Mouse (Mus musculus) inflammation-experienced regulatory T-cells, adult 16 weeks (primary cell): ENCODE data around the gene Gm37419. TPM values are rescaled to one million over a fixed set of nuclear protein-coding genes. Genes with fewer than 3 reads are reported as not detected.

Source experiments
- polyA plus RNA-seq: library from polyadenylated mRNA; unstranded; fragments of 100-300 nt; shearing (Covaris generic); gene quantifications from one replicate; pipeline ENCODE4 v1.2.1, GENCODE M21; 2017

The Gm37419 gene
- polyA plus RNA-seq = not detected

GRCm38 (mm10) chr16:23988466-23989208, at the start of gene Gm37419, which contains the start of gene Bcl6:
Gm37419 (plus strand) TSS chr16:23988482.
Bcl6 (minus strand) TSS chr16:23988852.

Other genes with a start within 250 kb of the Gm37419 start
- not detected for gene Sst, start 97.5 kb upstream of the Gm37419 start, polyA plus RNA-seq
- not detected for gene Rtp2, start 56.1 kb upstream of the Gm37419 start, polyA plus RNA-seq
- 26.5 TPM for gene Bcl6, start 370 bp downstream of the Gm37419 start, polyA plus RNA-seq